9 mouse cellular contexts compared by ENCODE assay signal in the genomic region with DNA sequence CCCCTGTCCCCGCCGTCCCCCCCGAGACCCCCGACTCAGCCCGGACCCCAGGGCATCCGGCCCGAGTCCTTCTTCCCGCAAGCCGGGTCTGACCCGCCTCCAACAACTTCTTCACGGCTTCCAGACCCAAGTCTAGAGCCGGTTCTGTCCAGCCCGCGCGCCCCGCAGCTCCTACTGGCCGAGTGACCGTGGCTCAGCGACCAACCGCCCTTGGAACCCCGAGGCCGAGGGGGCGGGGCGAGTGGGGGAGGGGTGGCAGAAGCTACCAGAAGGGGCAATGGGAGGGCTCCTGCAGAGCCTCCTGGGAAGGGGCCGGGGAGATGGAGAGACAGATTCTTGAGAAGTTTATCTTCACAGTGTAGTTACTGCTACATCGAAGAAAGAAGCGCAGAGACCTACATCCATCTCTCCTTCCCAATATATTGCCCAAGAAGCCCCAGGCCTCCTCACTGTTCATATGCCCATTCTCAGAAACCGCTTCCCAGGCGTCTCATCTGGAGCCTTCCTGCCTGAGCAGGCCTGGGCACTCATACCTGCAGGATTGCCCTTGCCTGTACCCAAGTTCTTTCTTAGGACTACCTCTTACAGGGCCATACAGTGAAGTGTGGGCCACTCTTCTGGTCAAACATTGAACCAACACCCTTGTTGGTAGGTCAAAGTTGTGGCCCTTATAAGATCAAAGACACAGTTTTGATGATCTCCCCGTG. TPM values are rescaled to one million over a fixed set of nuclear protein-coding genes. Genes with fewer than 3 reads are reported as not detected.
A peak's percentile ranks its signal among the peaks of the same experiment; 100 is the strongest.
DNase-seq lines count a peak whose midpoint lies in the region; TF ChIP-seq lines count a peak whose summit lies in the region.
"Had no signal": no experiment of that assay in that cellular context is flagged by ENCODE, and none has a peak within 500 bp of the region (broad histone marks: within the 10 kb centered on the region; RNA-seq: fewer than 3 reads in every experiment).

No protein-coding gene starts in this region.

- no peak for TF ChIP-seq POLR2A in cerebellum, adult 2 months (IDR thresholded peaks at IDR 0.05; ENCODE audit: borderline replicate concordance, insufficient read depth, low read length)
- no peak for TF ChIP-seq POLR2A in lung, adult 2 months (IDR thresholded peaks at IDR 0.05; ENCODE audit: borderline replicate concordance, extremely low read depth, low read depth, low read length)

- no peak for TF ChIP-seq CTCF in cerebellum, adult 2 months (IDR thresholded peaks at IDR 0.05; ENCODE audit: borderline replicate concordance, insufficient read depth, low read depth, low read length)
- TF ChIP-seq CTCF in lung, adult 2 months (IDR thresholded peaks at IDR 0.05; ENCODE audit: insufficient read depth, low read length): no peak

- peak overlapping the region; percentile 47 for H3K4me3 ChIP-seq in cerebellum, adult 2 months (replicated peaks; ENCODE audit: insufficient read depth, low read depth, low read length)
- no peak overlapping the region for H3K4me3 ChIP-seq in lung, adult 2 months (replicated peaks; ENCODE audit: extremely low read depth, low read depth, low read length)

- no peaks in the 10 kb centered on the region; the same call in 1 of the 2 replicates for H3K27me3 ChIP-seq in cerebellum, adult 2 months (ENCODE audit: control insufficient read depth, insufficient read depth, low read length)

- intact Hi-C loops in gastrocnemius, postnatal 14 days (cut with DNase I; ENCODE audit: low total_unique reads): no loop called here

- WGBS in cerebellum, adult 2 months: 16% methylated on average over 29 of the region's 30 CpGs
- WGBS in lung, adult 2 months: 16% methylated on average over 30 of the region's 30 CpGs

- DNase-seq in lung, adult 18-20 months: peak; percentile 10 to 55
- no peak for DNase-seq in lung, postnatal 25 days (ENCODE audit: low spot score)
- DNase-seq in cerebellum, adult 2 months: peak; percentile 27 to 30
- DNase-seq in gastrocnemius, postnatal 14 days: peak; percentile 46
- peak; percentile 12 for DNase-seq in kidney, adult 11 months
- peak; percentile 10 for DNase-seq in lung, adult 2 months
- peak; percentile 75 for DNase-seq in retina, embryonic 14.5 days (ENCODE audit: low spot score)
- no peak for DNase-seq in c-Kit-positive CD71-positive TER-119-positive erythroid progenitor cells, embryonic 14.5 days (ENCODE audit: low spot score)

- H3K4me1 ChIP-seq in cerebellum, adult 2 months (ENCODE audit: control insufficient read depth, insufficient read depth, low read length): no peaks in the 10 kb centered on the region
- 0 out of 2 replicates have a peak, but pooled peaks cover 2% of the 10 kb centered on the region for H3K4me1 ChIP-seq in lung, adult 2 months (ENCODE audit: control insufficient read depth, insufficient read depth, low read length)

- H3K27ac ChIP-seq in cerebellum, adult 2 months (ENCODE audit: insufficient read depth, low read length): no peak overlapping the region

RNA-seq across cellular contexts. Expression of gene 4833427G06Rik, which starts 2.1 kb away (rescaled TPM):
- polyA plus RNA-seq in cerebellum, adult 2 months (2012; rRNA removed): 0.29 and 0.48 TPM in 2 replicates
- not detected for total RNA-seq in gastrocnemius, postnatal 14 days (2021)
- polyA plus RNA-seq in lung, adult 2 months (2012; rRNA removed): 1.9 and 2.4 TPM in 2 replicates

RNA-seq across cellular contexts. Expression of gene Layn, which starts 27.1 kb away (rescaled TPM):
- polyA plus RNA-seq in cerebellum, adult 2 months (2012; rRNA removed): 7.2 and 7.5 TPM in 2 replicates
- 1 to 10 TPM; 2.3 to 3.5 TPM for total RNA-seq in gastrocnemius, postnatal 14 days (2021)
- 8.4 and 9.9 TPM in 2 replicates for polyA plus RNA-seq in lung, adult 2 months (2012; rRNA removed)

RNA-seq across cellular contexts. Expression of gene Btg4, which starts 43.3 kb away (rescaled TPM):
- not detected in 2 replicates for polyA plus RNA-seq in cerebellum, adult 2 months (2012; rRNA removed)
- not detected for total RNA-seq in gastrocnemius, postnatal 14 days (2021)
- 0.08 TPM in 1 of 2 replicates, not detected in the other for polyA plus RNA-seq in lung, adult 2 months (2012; rRNA removed)
- total RNA-seq: layer of hippocampus, adult 18-20 months had no signal

Comparison
In these comparisons a context has a peak if more than half of its experiments do, and no peak if none do; other contexts are left out.
1. DNase-seq: peak in lung, adult 18-20 months (2 of 2), cerebellum, adult 2 months (2 of 2), gastrocnemius, postnatal 14 days (single experiment), kidney, adult 11 months (single experiment), lung, adult 2 months (single experiment) and retina, embryonic 14.5 days (single experiment); none in lung, postnatal 25 days (single experiment) and c-Kit-positive CD71-positive TER-119-positive erythroid progenitor cells, embryonic 14.5 days (single experiment).